Mouse (Mus musculus) cortical plate, adult 2 months (tissue): ENCODE measurements at regions not wholly inside any gene's neighbourhood (a gene's known extent, or its start where the extent isn't known, plus 50 kb on each side); places are given as distances from the start of the nearest gene placed in this dataset.

ENCODE experiments used
- CTCF ChIP-seq: fragments of 200-500 bp; IDR thresholded peaks from 2 replicates; pipeline ENCODE4 v1.5.1; 2011; ENCODE audit warnings: mild to moderate bottlenecking, control low read depth, low read length; ENCODE audit not compliant: insufficient read depth; ENCODE audit errors: extremely low read depth
- POLR2A ChIP-seq: fragments of 200-500 bp; IDR thresholded peaks from 2 replicates; pipeline ENCODE4 v1.6.1; 2011; ENCODE audit warnings: mild to moderate bottlenecking, low read length, control low read depth; ENCODE audit not compliant: insufficient read depth; ENCODE audit errors: extremely low read depth

- TF ChIP-seq CTCF (no peak), POLR2A (no peak)
These were observed 333.5 kb downstream of the Bckdhb start for GRCm38 (mm10) chr9:84258488-84258887.
